20 mouse cellular contexts compared by ENCODE assay signal in the genomic region with DNA sequence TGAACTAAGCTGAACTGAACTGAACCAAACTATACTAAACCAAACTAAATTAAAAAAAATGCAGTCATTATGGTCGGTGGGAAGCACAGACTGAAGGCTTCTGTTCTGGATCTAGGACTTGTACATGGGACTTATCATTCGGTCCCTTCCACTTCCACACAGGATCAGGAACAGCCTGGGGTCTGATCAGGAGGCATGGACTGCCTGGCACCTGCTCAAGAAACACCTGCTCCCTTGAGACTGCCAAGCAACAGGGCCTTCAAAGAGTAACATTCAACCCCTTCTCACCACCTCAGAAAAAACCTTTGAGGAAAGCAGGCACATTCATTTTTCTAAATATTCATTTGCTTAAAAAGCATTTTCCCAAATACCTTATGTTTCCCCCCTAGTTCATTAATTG.
DNase-seq lines count a peak whose midpoint lies in the region; ATAC-seq and TF ChIP-seq lines count a peak whose summit lies in the region.
"Had no signal": no experiment of that assay in that cellular context is flagged by ENCODE, and none has a peak within 500 bp of the region (broad histone marks: within the 10 kb centered on the region; RNA-seq: fewer than 3 reads in every experiment).

No protein-coding gene starts in this region.

- TF ChIP-seq EP300 in heart, adult 2 months (IDR thresholded peaks at IDR 0.05; ENCODE audit: insufficient read depth, low read depth, low read length) = no peak

- intact Hi-C loops in heart, adult 2 months (cut with DNase I) = no loop called here
- intact Hi-C loops in left cerebral cortex, postnatal 10 days (cut with DNase I) = no loop called here

- no peak for TF ChIP-seq POLR2A in heart, adult 2 months (IDR thresholded peaks at IDR 0.05; ENCODE audit: insufficient read depth, low read depth, low read length)

- peaks cover 1% of the 10 kb centered on the region; the same call in 1 of the 2 replicates for H3K4me1 ChIP-seq in heart, adult 2 months (ENCODE audit: control insufficient read depth, insufficient read depth, low read length)
- peaks cover 55% of the 10 kb centered on the region for H3K4me1 ChIP-seq in midbrain, embryonic 10.5 days
- H3K4me1 ChIP-seq in midbrain, postnatal 0 days (ENCODE audit: insufficient read depth, low read length) = no peaks in the 10 kb centered on the region
- H3K4me1 ChIP-seq in forebrain, embryonic 12.5 days = peaks cover 53% of the 10 kb centered on the region
- peaks cover 24% of the 10 kb centered on the region for H3K4me1 ChIP-seq in forebrain, embryonic 16.5 days (replicated peaks; ENCODE audit: control insufficient read depth, insufficient read depth, low read length)
- H3K4me1 ChIP-seq: embryonic facial prominence, embryonic 15.5 days had no signal

- H3K9ac ChIP-seq in heart, adult 2 months (ENCODE audit: low read depth, low read length) = no peak overlapping the region
- H3K9ac ChIP-seq in midbrain, postnatal 0 days (replicated peaks; ENCODE audit: low read length, poor library complexity, severe bottlenecking) = no peak overlapping the region
- H3K9ac ChIP-seq in forebrain, embryonic 12.5 days = no peak overlapping the region
- no peak overlapping the region for H3K9ac ChIP-seq in forebrain, embryonic 16.5 days (replicated peaks; ENCODE audit: low read depth, low read length)
- H3K9ac ChIP-seq: embryonic facial prominence, embryonic 15.5 days; hindbrain, embryonic 12.5 days had no signal

- ATAC-seq in midbrain, postnatal 0 days (ENCODE audit: low FRiP score) = no peak
- no peak for ATAC-seq in forebrain, embryonic 12.5 days (ENCODE audit: low FRiP score)
- ATAC-seq in forebrain, embryonic 16.5 days = peak; percentile 51; the same call in 1 of the 2 replicates
- ATAC-seq: activated CD4-positive, CD25-positive, alpha-beta regulatory T cell, adult 4 months had no signal

- H3K4me3 ChIP-seq in heart, adult 2 months = no peak overlapping the region
- no peak overlapping the region for H3K4me3 ChIP-seq in midbrain, embryonic 10.5 days
- no peak overlapping the region for H3K4me3 ChIP-seq in midbrain, postnatal 0 days (ENCODE audit: low read depth, low read length)
- no peak overlapping the region for H3K4me3 ChIP-seq in forebrain, embryonic 12.5 days (replicated peaks)
- no peak overlapping the region for H3K4me3 ChIP-seq in forebrain, embryonic 16.5 days (replicated peaks; ENCODE audit: low read length)
- H3K4me3 ChIP-seq: embryonic facial prominence, embryonic 15.5 days; erythroblast, embryonic 14.5 days; hindbrain, embryonic 12.5 days had no signal

- no peaks in the 10 kb centered on the region for H3K79me2 ChIP-seq in heart, adult 2 months (replicated peaks; ENCODE audit: control insufficient read depth, insufficient read depth, low read length)

- no peak for TF ChIP-seq CTCF in heart, adult 2 months (IDR thresholded peaks at IDR 0.05)
- TF ChIP-seq CTCF in midbrain, postnatal 0 days (IDR thresholded peaks at IDR 0.05) = no peak

- no peaks in the 10 kb centered on the region for H3K36me3 ChIP-seq in heart, adult 2 months (ENCODE audit: control insufficient read depth, insufficient read depth, low read length)
- H3K36me3 ChIP-seq in midbrain, embryonic 10.5 days = no peaks in the 10 kb centered on the region
- no peaks in the 10 kb centered on the region for H3K36me3 ChIP-seq in midbrain, postnatal 0 days (ENCODE audit: insufficient read depth, low read length)
- H3K36me3 ChIP-seq in forebrain, embryonic 12.5 days (replicated peaks) = no peaks in the 10 kb centered on the region
- no peaks in the 10 kb centered on the region for H3K36me3 ChIP-seq in forebrain, embryonic 16.5 days (ENCODE audit: control insufficient read depth, insufficient read depth)
- H3K36me3 ChIP-seq: embryonic facial prominence, embryonic 15.5 days; hindbrain, embryonic 12.5 days had no signal

- no peak overlapping the region for H3K27ac ChIP-seq in heart, adult 2 months
- H3K27ac ChIP-seq in midbrain, embryonic 10.5 days (replicated peaks) = peak overlapping the region; percentile 74
- no peak overlapping the region for H3K27ac ChIP-seq in midbrain, postnatal 0 days (ENCODE audit: low read depth, low read length)
- H3K27ac ChIP-seq in forebrain, embryonic 12.5 days = peak overlapping the region; percentile 67; the same call in 1 of the 2 replicates
- H3K27ac ChIP-seq in forebrain, embryonic 16.5 days (ENCODE audit: low read length) = 0 out of 2 replicates have a peak overlapping the region, but pooled peaks have one; percentile 17
- H3K27ac ChIP-seq: embryonic facial prominence, embryonic 15.5 days; hindbrain, embryonic 12.5 days had no signal

- no peak overlapping the region for H3K4me2 ChIP-seq in midbrain, postnatal 0 days (ENCODE audit: low read depth, low read length, poor library complexity, severe bottlenecking)
- no peak overlapping the region for H3K4me2 ChIP-seq in forebrain, embryonic 12.5 days
- no peak overlapping the region for H3K4me2 ChIP-seq in forebrain, embryonic 16.5 days (ENCODE audit: low read length)
- H3K4me2 ChIP-seq: embryonic facial prominence, embryonic 15.5 days; hindbrain, embryonic 12.5 days had no signal

- no peaks in the 10 kb centered on the region for H3K9me3 ChIP-seq in midbrain, embryonic 10.5 days (replicated peaks)
- H3K9me3 ChIP-seq in midbrain, postnatal 0 days (ENCODE audit: low read length) = no peaks in the 10 kb centered on the region
- H3K9me3 ChIP-seq in forebrain, embryonic 12.5 days = no peaks in the 10 kb centered on the region
- no peaks in the 10 kb centered on the region for H3K9me3 ChIP-seq in forebrain, embryonic 16.5 days (ENCODE audit: control insufficient read depth, low read length)
- H3K9me3 ChIP-seq: embryonic facial prominence, embryonic 15.5 days; hindbrain, embryonic 12.5 days had no signal

- DNase-seq in heart, adult 11 months = peak; percentile 33
- no peak for DNase-seq in heart, adult 2 months
- no peak for DNase-seq in midbrain, embryonic 10.5 days (ENCODE audit: low spot score)
- no peak for DNase-seq in midbrain, postnatal 0 days (ENCODE audit: low spot score)
- no peak for DNase-seq in left cerebral cortex, postnatal 10 days (ENCODE audit: extremely low spot score in 1 of 2, low spot score in 2 of 2)
- DNase-seq: cerebellum, adult 18-20 months; cerebellum, adult 9-11 months; cerebellum, postnatal 36 days; gastrocnemius, postnatal 36 days; heart, postnatal 10 days; heart, postnatal 4 days; kidney, adult 11 months had no signal

- 80% methylated on average over 2 of the region's 2 CpGs for WGBS in heart, adult 2 months
- WGBS in midbrain, embryonic 10.5 days = 75% methylated on average over 2 of the region's 2 CpGs
- 68% methylated on average over 2 of the region's 2 CpGs for WGBS in midbrain, postnatal 0 days
- 44% methylated on average over 2 of the region's 2 CpGs for WGBS in forebrain, embryonic 12.5 days
- 37% methylated on average over 2 of the region's 2 CpGs for WGBS in forebrain, embryonic 16.5 days

- no peaks in the 10 kb centered on the region for H3K27me3 ChIP-seq in heart, adult 2 months (ENCODE audit: control insufficient read depth, insufficient read depth, low read length)
- H3K27me3 ChIP-seq in midbrain, embryonic 10.5 days (ENCODE audit: low read depth, poor library complexity, severe bottlenecking) = no peaks in the 10 kb centered on the region
- no peaks in the 10 kb centered on the region for H3K27me3 ChIP-seq in midbrain, postnatal 0 days (ENCODE audit: insufficient read depth, low read length)
- H3K27me3 ChIP-seq in forebrain, embryonic 12.5 days = peaks cover 13% of the 10 kb centered on the region; the same call in 1 of the 2 replicates
- H3K27me3 ChIP-seq in forebrain, embryonic 16.5 days (replicated peaks; ENCODE audit: control insufficient read depth, insufficient read depth, low read length) = no peaks in the 10 kb centered on the region
- H3K27me3 ChIP-seq: CH12.LX; embryonic facial prominence, embryonic 15.5 days; hindbrain, embryonic 12.5 days; Patski had no signal

Comparison
In these comparisons a context has a peak if more than half of its experiments do, and no peak if none do; other contexts are left out.
1. H3K27ac ChIP-seq: peak in midbrain, embryonic 10.5 days (single experiment), forebrain, embryonic 12.5 days (single experiment) and forebrain, embryonic 16.5 days (single experiment); none in heart, adult 2 months (single experiment) and midbrain, postnatal 0 days (single experiment).